Mouse (Mus musculus) G1E (cell line): Measurements from ENCODE around the gene Gabrd.

Experiments
- CTCF ChIP-seq: IDR thresholded peaks from 2 replicates; pipeline ENCODE4 v1.5.1; 2012; ENCODE audit warnings: low read depth, low read length, inconsistent platforms, mixed read lengths
- TAL1 ChIP-seq: conservative IDR thresholded peaks from 2 replicates; pipeline ENCODE4 v1.6.1; 2012; ENCODE audit warnings: low read depth, low read length, inconsistent platforms, mixed read lengths

DNA sequence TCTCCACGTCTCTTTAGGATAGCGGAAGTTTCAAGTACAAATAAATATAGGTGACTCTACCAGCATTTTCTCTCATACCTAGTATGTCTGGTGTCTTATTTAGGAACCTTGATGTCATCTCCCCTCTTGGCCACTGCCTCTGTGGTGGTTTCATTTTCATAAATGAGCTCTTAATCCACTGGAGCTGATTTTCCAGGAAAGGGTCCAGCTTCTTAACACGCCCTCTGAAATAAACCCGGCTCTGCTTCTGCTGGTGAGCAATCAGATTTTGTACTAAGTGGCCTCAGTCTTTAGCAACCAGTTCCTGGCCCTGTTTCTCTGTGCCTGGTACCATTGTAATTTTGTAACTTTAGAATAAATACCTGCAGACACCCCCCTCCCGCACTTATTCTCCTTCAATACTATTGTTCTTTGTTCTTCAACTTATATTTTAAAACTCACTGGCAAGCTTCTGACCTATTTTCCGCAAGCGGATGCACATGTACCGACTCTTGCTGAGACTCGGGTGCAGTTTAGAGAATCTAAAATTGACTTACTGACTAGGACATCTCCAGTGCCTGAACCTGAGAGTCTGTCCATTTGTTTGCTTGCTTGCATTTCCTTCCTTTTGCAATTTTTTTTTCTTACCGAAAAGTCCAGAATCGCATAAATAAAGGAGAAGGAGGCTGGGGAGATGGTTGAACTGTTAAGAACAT lies 15.9 kb upstream of the Gabrd start:
- TF ChIP-seq CTCF: no peak
- no peak for TF ChIP-seq TAL1
